Mouse (Mus musculus) cerebellum, adult (tissue): ENCODE results near the gene Tm4sf5.

ENCODE experiments used
- ATAC-seq: cut with Nextera tagmentation; 2 replicates; pipeline ENCODE4 v1.9.2; 2017; ENCODE audit warnings: mild to moderate bottlenecking, moderate library complexity, mixed read lengths; ENCODE audit not compliant: insufficient number of reproducible peaks, low FRiP score, low TSS enrichment

The Tm4sf5 gene

GRCm38 (mm10) chr11:70540928-70541327 is 35.9 kb downstream of the Tm4sf5 start:
- no peak for ATAC-seq

- no peak for ATAC-seq
Measured at GRCm38 (mm10) chr11:70541415-70541814, 36.4 kb downstream of the Tm4sf5 start.

- no peak for ATAC-seq
Measured at GRCm38 (mm10) chr11:70544496-70544895, 39.5 kb downstream of the Tm4sf5 start.

GRCm38 (mm10) chr11:70551526-70551925 is 46.5 kb downstream of the Tm4sf5 start:
- ATAC-seq, result no peak

- no peak for ATAC-seq
Measured at GRCm38 (mm10) chr11:70553940-70554339, 48.9 kb downstream of the Tm4sf5 start.

GRCm38 (mm10) chr11:70557545-70557944 is 52.5 kb downstream of the Tm4sf5 start:
- no peak for ATAC-seq
